Comparison of ENCODE assay signal across 8 mouse cellular contexts in genomic region chr1:173333312-173334253, GRCm38 (mm10). TPM values are rescaled to one million over a fixed set of nuclear protein-coding genes. Genes with fewer than 3 reads are reported as not detected.
DNase-seq lines count a peak whose midpoint lies in the region; ATAC-seq and TF ChIP-seq lines count a peak whose summit lies in the region.

Gene Ackr1 (minus strand): TSS chr1:173333750.

- H3K27ac ChIP-seq in forebrain, embryonic 10.5 days, result 0 out of 2 replicates have a peak within 1 kb of the TSS, but pooled peaks have one; percentile 5
- H3K27ac ChIP-seq in forebrain, embryonic 12.5 days, result no peak within 1 kb of the TSS
- no peak within 1 kb of the TSS for H3K27ac ChIP-seq in neural tube, embryonic 12.5 days
- H3K27ac ChIP-seq in liver, embryonic 14.5 days, result peak within 1 kb of the TSS; percentile 99
- no peak within 1 kb of the TSS for H3K27ac ChIP-seq in stomach, embryonic 16.5 days (ENCODE audit: low read length)

- WGBS in forebrain, embryonic 10.5 days, result 69% methylated on average over 9 of the region's 9 CpGs
- WGBS in forebrain, embryonic 12.5 days, result 76% methylated on average over 9 of the region's 9 CpGs
- WGBS in neural tube, embryonic 12.5 days, result 77% methylated on average over 9 of the region's 9 CpGs
- WGBS in liver, embryonic 14.5 days (ENCODE audit: insufficient replicate concordance), result 9% methylated on average over 9 of the region's 9 CpGs
- 54% methylated on average over 9 of the region's 9 CpGs for WGBS in stomach, embryonic 16.5 days

- H3K9me3 ChIP-seq in forebrain, embryonic 10.5 days, result no peaks in the 10 kb centered on the region
- no peaks in the 10 kb centered on the region for H3K9me3 ChIP-seq in forebrain, embryonic 12.5 days
- no peaks in the 10 kb centered on the region for H3K9me3 ChIP-seq in neural tube, embryonic 12.5 days
- H3K9me3 ChIP-seq in liver, embryonic 14.5 days (ENCODE audit: control insufficient read depth, low read length), result no peaks in the 10 kb centered on the region
- H3K9me3 ChIP-seq in stomach, embryonic 16.5 days (replicated peaks; ENCODE audit: control insufficient read depth, low read length), result no peaks in the 10 kb centered on the region

- TF ChIP-seq CTCF in liver, embryonic 14.5 days (IDR thresholded peaks at IDR 0.05; ENCODE audit: low read depth), result no peak

- no peak for ATAC-seq in forebrain, embryonic 12.5 days (ENCODE audit: low FRiP score)
- no peak for ATAC-seq in neural tube, embryonic 12.5 days (ENCODE audit: low FRiP score, low read depth)
- ATAC-seq in liver, embryonic 14.5 days (ENCODE audit: insufficient read depth), result peak; percentile 89
- 0 out of 2 replicates have a peak, but pooled peaks have one; percentile 52 for ATAC-seq in stomach, embryonic 16.5 days (ENCODE audit: insufficient read depth, low FRiP score)

- peaks cover 19% of the 10 kb centered on the region for H3K4me1 ChIP-seq in forebrain, embryonic 10.5 days
- H3K4me1 ChIP-seq in forebrain, embryonic 12.5 days, result peaks cover 24% of the 10 kb centered on the region
- H3K4me1 ChIP-seq in neural tube, embryonic 12.5 days, result peaks cover 6% of the 10 kb centered on the region
- H3K4me1 ChIP-seq in liver, embryonic 14.5 days (replicated peaks; ENCODE audit: control insufficient read depth in 2 of 2, insufficient read depth in 2 of 2, low read length in 1 of 2), result peaks cover 39 to 57% of the 10 kb centered on the region in 2 experiments
- no peaks in the 10 kb centered on the region for H3K4me1 ChIP-seq in stomach, embryonic 16.5 days (ENCODE audit: control insufficient read depth, insufficient read depth, low read length)

- peak; percentile 80 for TF ChIP-seq EP300 in liver, embryonic 14.5 days (IDR thresholded peaks at IDR 0.05; ENCODE audit: low read depth)

- H3K4me2 ChIP-seq in forebrain, embryonic 12.5 days, result no peak within 1 kb of the TSS
- no peak within 1 kb of the TSS for H3K4me2 ChIP-seq in neural tube, embryonic 12.5 days (replicated peaks)
- H3K4me2 ChIP-seq in liver, embryonic 14.5 days (ENCODE audit: low read depth), result peak within 1 kb of the TSS; percentile 88
- no peak within 1 kb of the TSS for H3K4me2 ChIP-seq in stomach, embryonic 16.5 days (ENCODE audit: low read depth, low read length)

- H3K27me3 ChIP-seq in forebrain, embryonic 10.5 days (ENCODE audit: poor library complexity, severe bottlenecking), result no peaks in the 10 kb centered on the region
- no peaks in the 10 kb centered on the region for H3K27me3 ChIP-seq in forebrain, embryonic 12.5 days
- H3K27me3 ChIP-seq in neural tube, embryonic 12.5 days (replicated peaks), result no peaks in the 10 kb centered on the region
- H3K27me3 ChIP-seq in liver, embryonic 14.5 days (ENCODE audit: control insufficient read depth, insufficient read depth, low read length), result no peaks in the 10 kb centered on the region
- no peaks in the 10 kb centered on the region for H3K27me3 ChIP-seq in stomach, embryonic 16.5 days (ENCODE audit: control insufficient read depth, insufficient read depth, low read length)

- H3K9ac ChIP-seq in forebrain, embryonic 12.5 days, result no peak within 1 kb of the TSS
- H3K9ac ChIP-seq in neural tube, embryonic 12.5 days, result no peak within 1 kb of the TSS
- peak within 1 kb of the TSS; percentile 96 for H3K9ac ChIP-seq in liver, embryonic 14.5 days (replicated peaks)
- no peak within 1 kb of the TSS for H3K9ac ChIP-seq in stomach, embryonic 16.5 days (ENCODE audit: low read length)

- no peak within 1 kb of the TSS for H3K4me3 ChIP-seq in forebrain, embryonic 10.5 days
- no peak within 1 kb of the TSS for H3K4me3 ChIP-seq in forebrain, embryonic 12.5 days (replicated peaks)
- no peak within 1 kb of the TSS for H3K4me3 ChIP-seq in neural tube, embryonic 12.5 days
- peak within 1 kb of the TSS; percentile 81 to 94 for H3K4me3 ChIP-seq in liver, embryonic 14.5 days (ENCODE audit: insufficient read depth in 1 of 2, low read depth in 2 of 2, low read length in 2 of 2)
- H3K4me3 ChIP-seq in stomach, embryonic 16.5 days (replicated peaks; ENCODE audit: low read length), result no peak within 1 kb of the TSS

- no peaks in the 10 kb centered on the region for H3K36me3 ChIP-seq in forebrain, embryonic 10.5 days (replicated peaks)
- 0 out of 2 replicates have a peak, but pooled peaks cover 6% of the 10 kb centered on the region for H3K36me3 ChIP-seq in forebrain, embryonic 12.5 days (replicated peaks)
- peaks cover 24% of the 10 kb centered on the region for H3K36me3 ChIP-seq in neural tube, embryonic 12.5 days
- peaks cover 8% of the 10 kb centered on the region for H3K36me3 ChIP-seq in liver, embryonic 14.5 days (replicated peaks; ENCODE audit: control insufficient read depth, insufficient read depth, low read depth)
- H3K36me3 ChIP-seq in stomach, embryonic 16.5 days (ENCODE audit: control insufficient read depth, insufficient read depth, low read length), result no peaks in the 10 kb centered on the region

- DNase-seq in forebrain, embryonic 10.5 days (ENCODE audit: extremely low spot score, low spot score), result no peak
- no peak for DNase-seq in neural tube, embryonic 10.5 days (ENCODE audit: extremely low spot score, low spot score)
- peak; percentile 80 to 85 (median 84) for DNase-seq in liver, embryonic 14.5 days (ENCODE audit: low read depth in 3 of 3, low spot score in 3 of 3)
- DNase-seq in adrenal gland, postnatal 25 days, result no peak
- DNase-seq in thymus, postnatal 14 days, result no peak

RNA-seq across cellular contexts. Expression of gene Ackr1, which starts in this region (rescaled TPM):
- 0.95 and 1.1 TPM in 2 replicates for polyA plus RNA-seq in forebrain, embryonic 10.5 days (2016; fragmentation: Nextera tagmentation; extraction: Ambion mirVana)
- polyA plus RNA-seq in forebrain, embryonic 12.5 days (2016; fragmentation: Nextera tagmentation; extraction: Ambion mirVana), result 4.4 and 5.1 TPM in 2 replicates
- polyA plus RNA-seq in neural tube, embryonic 12.5 days (2016; fragmentation: Nextera tagmentation; extraction: Ambion mirVana), result 10.4 and 11.3 TPM in 2 replicates
- polyA plus RNA-seq in liver, embryonic 14.5 days (2012; rRNA removed), result 53.0 and 70.6 TPM in 2 replicates
- polyA plus RNA-seq in liver, embryonic 14.5 days (2014; fragmentation: Nextera tagmentation; extraction: Ambion mirVana), result 76.9 and 84.9 TPM in 2 replicates
- 3.3 and 4.3 TPM in 2 replicates for polyA plus RNA-seq in stomach, embryonic 16.5 days (2015; fragmentation: Nextera tagmentation; extraction: Ambion mirVana)
- total RNA-seq in adrenal gland, postnatal 25 days (2021), result 0.82 and 2.4 TPM in 2 replicates

Comparison
In these comparisons a context has a peak if more than half of its experiments do, and no peak if none do; other contexts are left out.
1. H3K27ac ChIP-seq: peak in forebrain, embryonic 10.5 days (single experiment) and liver, embryonic 14.5 days (single experiment); none in forebrain, embryonic 12.5 days (single experiment), neural tube, embryonic 12.5 days (single experiment) and stomach, embryonic 16.5 days (single experiment).
2. DNase-seq: peak in liver, embryonic 14.5 days (3 of 3); none in forebrain, embryonic 10.5 days (single experiment), neural tube, embryonic 10.5 days (single experiment), adrenal gland, postnatal 25 days (single experiment) and thymus, postnatal 14 days (single experiment).
3. H3K4me3 ChIP-seq: peak in liver, embryonic 14.5 days (2 of 2); none in forebrain, embryonic 10.5 days (single experiment), forebrain, embryonic 12.5 days (single experiment), neural tube, embryonic 12.5 days (single experiment) and stomach, embryonic 16.5 days (single experiment).
4. ATAC-seq: peak in liver, embryonic 14.5 days (single experiment) and stomach, embryonic 16.5 days (single experiment); none in forebrain, embryonic 12.5 days (single experiment) and neural tube, embryonic 12.5 days (single experiment).